Mouse (Mus musculus): ENCODE results near the gene Gna12.

GRCm38 (mm10) chr5:140720773-140721172, 109.5 kb downstream of the Gna12 start:
- TF ChIP-seq CTCF (IDR thresholded peaks at IDR 0.05; ENCODE audit: borderline replicate concordance, insufficient read depth, low read length) = no peak
- no peak for TF ChIP-seq POLR2A (IDR thresholded peaks at IDR 0.05; ENCODE audit: low read depth, low read length)
